Mouse (Mus musculus): ENCODE data around the gene Fer1l5. TPM values are rescaled to one million over a fixed set of nuclear protein-coding genes. Genes with fewer than 3 reads are reported as not detected.

Gene Fer1l5
- total and polyA plus RNA-seq, 2 experiments from 2014 or later: 0.20 TPM; not detected in 1

- no peak for TF ChIP-seq CTCF (IDR thresholded peaks at IDR 0.05; ENCODE audit: low read depth)
- no peak for TF ChIP-seq EP300 (IDR thresholded peaks at IDR 0.05; ENCODE audit: low read depth)
- Histone ChIP-seq H3K9me3 (replicated peaks; ENCODE audit: control insufficient read depth, low read length) (no peaks in the 10 kb centered on the region), H3K27ac (ENCODE audit: low read depth) (no peak overlapping the region), H3K4me3 (ENCODE audit: low read depth, low read length) (no peak overlapping the region), H3K4me1 (ENCODE audit: control insufficient read depth, insufficient read depth) (peaks cover 6% of the 10 kb centered on the region; the same call in 1 of the 2 replicates), H3K27me3 (ENCODE audit: control insufficient read depth, insufficient read depth, low read length) (no peaks in the 10 kb centered on the region), H3K4me2 (ENCODE audit: low read depth, low read length) (no peak overlapping the region), H3K9ac (replicated peaks; ENCODE audit: low read depth, low read length) (no peak overlapping the region), H3K36me3 (replicated peaks; ENCODE audit: control insufficient read depth, insufficient read depth, low read length) (peaks cover 34% of the 10 kb centered on the region)
- ATAC-seq (ENCODE audit: insufficient read depth, low read depth): no peak
- WGBS: 76% methylated on average over 6 of the region's 6 CpGs
- no peak for DNase-seq (ENCODE audit: low spot score)
These were observed 40.3 kb upstream of the Fer1l5 start for GRCm38 (mm10) chr1:36331743-36332142.

GRCm38 (mm10) chr1:36332955-36333887, 38.9 kb upstream of the Fer1l5 start:
- Histone ChIP-seq H3K9ac (replicated peaks; ENCODE audit: low read depth, low read length) (no peak overlapping the region), H3K36me3 (replicated peaks; ENCODE audit: control insufficient read depth, insufficient read depth, low read length) (peaks cover 49% of the 10 kb centered on the region), H3K27ac (ENCODE audit: low read depth) (peak overlapping the region; percentile 43), H3K4me3 (ENCODE audit: low read depth, low read length) (no peak overlapping the region), H3K27me3 (ENCODE audit: control insufficient read depth, insufficient read depth, low read length) (no peaks in the 10 kb centered on the region), H3K9me3 (replicated peaks; ENCODE audit: control insufficient read depth, low read length) (no peaks in the 10 kb centered on the region), H3K4me2 (ENCODE audit: low read depth, low read length) (no peak overlapping the region), H3K4me1 (ENCODE audit: control insufficient read depth, insufficient read depth) (peaks cover 6% of the 10 kb centered on the region; the same call in 1 of the 2 replicates)
- WGBS: 71% methylated on average over 14 of the region's 14 CpGs
- TF ChIP-seq EP300 (IDR thresholded peaks at IDR 0.05; ENCODE audit: low read depth) (no peak), CTCF (IDR thresholded peaks at IDR 0.05; ENCODE audit: low read depth) (no peak)
- no peak for DNase-seq (ENCODE audit: low spot score)
- peak; percentile 59 for ATAC-seq (ENCODE audit: insufficient read depth, low read depth)

- H3K4me3 ChIP-seq (ENCODE audit: low read depth, low read length): no peak overlapping the region
- DNase-seq (ENCODE audit: low spot score) (no peak), ATAC-seq (ENCODE audit: insufficient read depth, low read depth) (no peak)
- no peaks in the 10 kb centered on the region for H3K27me3 ChIP-seq (ENCODE audit: control insufficient read depth, insufficient read depth, low read length)
- H3K4me2 ChIP-seq (ENCODE audit: low read depth, low read length): no peak overlapping the region
- no peak overlapping the region for H3K9ac ChIP-seq (replicated peaks; ENCODE audit: low read depth, low read length)
- no peaks in the 10 kb centered on the region for H3K9me3 ChIP-seq (replicated peaks; ENCODE audit: control insufficient read depth, low read length)
- 86% methylated on average over 6 of the region's 6 CpGs for WGBS
- peaks cover 98% of the 10 kb centered on the region for H3K36me3 ChIP-seq (replicated peaks; ENCODE audit: control insufficient read depth, insufficient read depth, low read length)
- H3K27ac ChIP-seq (ENCODE audit: low read depth): no peak overlapping the region
- TF ChIP-seq EP300 (IDR thresholded peaks at IDR 0.05; ENCODE audit: low read depth): no peak
- no peak for TF ChIP-seq CTCF (IDR thresholded peaks at IDR 0.05; ENCODE audit: low read depth)
- H3K4me1 ChIP-seq (ENCODE audit: control insufficient read depth, insufficient read depth): no peaks in the 10 kb centered on the region
These were observed 29.5 kb upstream of the Fer1l5 start for GRCm38 (mm10) chr1:36342547-36342946.

GRCm38 (mm10) chr1:36352351-36352750, 19.7 kb upstream of the Fer1l5 start:
- no peak for TF ChIP-seq EP300 (IDR thresholded peaks at IDR 0.05; ENCODE audit: low read depth)
- TF ChIP-seq CTCF (IDR thresholded peaks at IDR 0.05; ENCODE audit: low read depth): no peak
- no peak for ATAC-seq (ENCODE audit: insufficient read depth, low read depth)
- 76% methylated on average over 4 of the region's 4 CpGs for WGBS

GRCm38 (mm10) chr1:36356955-36357695, 15.0 kb upstream of the Fer1l5 start:
- no peaks in the 10 kb centered on the region for H3K27me3 ChIP-seq (ENCODE audit: control insufficient read depth, insufficient read depth, low read length)
- DNase-seq (ENCODE audit: low spot score) (no peak), ATAC-seq (ENCODE audit: insufficient read depth, low read depth) (no peak)
- TF ChIP-seq EP300 (IDR thresholded peaks at IDR 0.05; ENCODE audit: low read depth): no peak
- no peak for TF ChIP-seq CTCF (IDR thresholded peaks at IDR 0.05; ENCODE audit: low read depth)
- no peak overlapping the region for H3K9ac ChIP-seq (replicated peaks; ENCODE audit: low read depth, low read length)
- H3K9me3 ChIP-seq (replicated peaks; ENCODE audit: control insufficient read depth, low read length): no peaks in the 10 kb centered on the region
- H3K4me1 ChIP-seq (ENCODE audit: control insufficient read depth, insufficient read depth): no peaks in the 10 kb centered on the region
- peaks cover 76% of the 10 kb centered on the region for H3K36me3 ChIP-seq (replicated peaks; ENCODE audit: control insufficient read depth, insufficient read depth, low read length)
- 91% methylated on average over 5 of the region's 5 CpGs for WGBS
- no peak overlapping the region for H3K4me3 ChIP-seq (ENCODE audit: low read depth, low read length)
- no peak overlapping the region for H3K27ac ChIP-seq (ENCODE audit: low read depth)
- H3K4me2 ChIP-seq (ENCODE audit: low read depth, low read length): no peak overlapping the region

More at GRCm38 (mm10) chr1:36352351-36352750, 19.7 kb upstream of the Fer1l5 start:
- no peak for DNase-seq (ENCODE audit: low spot score)
- H3K27ac ChIP-seq (ENCODE audit: low read depth): no peak overlapping the region
- H3K9me3 ChIP-seq (replicated peaks; ENCODE audit: control insufficient read depth, low read length): no peaks in the 10 kb centered on the region
- no peak overlapping the region for H3K4me3 ChIP-seq (ENCODE audit: low read depth, low read length)
- H3K27me3 ChIP-seq (ENCODE audit: control insufficient read depth, insufficient read depth, low read length): no peaks in the 10 kb centered on the region
- no peaks in the 10 kb centered on the region for H3K4me1 ChIP-seq (ENCODE audit: control insufficient read depth, insufficient read depth)
- no peak overlapping the region for H3K9ac ChIP-seq (replicated peaks; ENCODE audit: low read depth, low read length)
- no peak overlapping the region for H3K4me2 ChIP-seq (ENCODE audit: low read depth, low read length)
- peaks cover 94% of the 10 kb centered on the region for H3K36me3 ChIP-seq (replicated peaks; ENCODE audit: control insufficient read depth, insufficient read depth, low read length)

Measured in heart, postnatal 0 days (tissue).